Mouse (Mus musculus): ENCODE measurements at regions not wholly inside any gene's neighbourhood (a gene's known extent, or its start where the extent isn't known, plus 50 kb on each side); places are given as distances from the start of the nearest gene placed in this dataset.

DNA sequence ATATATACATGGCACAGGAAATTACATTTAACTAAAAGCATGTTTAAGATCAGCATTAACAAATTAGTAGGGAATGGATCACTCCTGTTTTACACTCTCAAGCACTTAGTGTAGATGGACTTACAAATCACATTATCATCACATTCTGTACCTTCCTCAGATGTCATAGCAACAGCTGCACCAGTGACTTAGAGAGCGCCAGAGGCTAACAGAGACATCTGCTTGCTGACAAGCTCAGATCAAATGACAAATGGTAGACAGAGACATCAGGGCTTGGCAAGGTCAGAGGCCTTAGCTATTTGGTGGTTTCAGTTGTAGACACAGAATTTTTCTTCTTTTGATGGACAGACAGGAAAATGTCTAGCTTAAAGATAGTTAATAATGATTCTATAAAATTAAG is 897.5 kb upstream of the Slc10a2 start:
- DNase-seq: no peak

DNA sequence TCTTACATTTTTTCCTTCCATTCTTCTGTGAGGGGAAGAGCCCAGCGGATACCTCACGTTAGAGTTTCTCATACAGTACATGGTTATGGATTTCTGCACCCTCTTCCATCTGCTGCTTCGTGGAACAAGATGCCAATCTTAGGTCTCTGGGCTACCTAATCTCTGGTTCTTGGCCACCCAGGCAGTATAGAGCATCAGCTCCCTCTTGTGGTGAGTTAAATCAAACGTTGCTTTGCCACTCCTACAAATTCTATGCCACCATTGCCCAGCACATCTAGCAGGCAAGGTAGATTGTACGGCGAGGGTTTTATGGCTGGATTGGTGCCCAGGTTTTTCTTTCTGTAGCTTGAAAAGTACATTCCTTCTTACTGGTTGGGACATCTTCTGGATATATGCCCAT is 889.7 kb upstream of the Slc10a2 start:
- peak; percentile 2 for DNase-seq

DNA sequence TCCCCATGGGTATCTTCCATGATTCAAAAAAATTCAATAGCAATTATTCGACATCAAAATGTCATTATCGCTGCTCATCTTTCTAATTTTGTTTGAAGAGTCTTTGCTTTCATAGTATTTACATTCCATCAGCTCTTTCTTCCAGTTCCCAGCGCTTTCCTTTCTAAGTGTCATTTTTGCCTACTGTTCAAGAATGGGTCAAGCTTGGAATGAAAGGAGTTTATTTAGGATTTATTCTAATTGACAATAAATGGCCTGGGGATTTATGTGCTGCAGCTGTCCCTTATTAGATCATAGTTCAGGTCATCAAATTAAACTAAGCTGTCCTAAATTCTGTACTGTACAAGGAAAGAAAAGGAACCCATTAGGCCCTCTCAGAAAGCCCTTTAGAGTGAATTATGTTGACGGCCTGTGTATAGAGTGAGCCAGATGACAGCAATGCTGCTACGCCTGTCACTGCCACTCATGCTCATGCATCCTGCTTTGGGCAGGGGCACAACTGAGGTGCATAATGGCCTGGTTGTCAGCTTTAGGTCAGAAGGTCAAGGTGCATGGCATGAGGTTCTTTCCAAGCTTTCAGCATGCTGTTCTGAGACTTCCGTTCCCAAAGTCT is 860.4 kb upstream of the Slc10a2 start:
- no peak for DNase-seq

DNA sequence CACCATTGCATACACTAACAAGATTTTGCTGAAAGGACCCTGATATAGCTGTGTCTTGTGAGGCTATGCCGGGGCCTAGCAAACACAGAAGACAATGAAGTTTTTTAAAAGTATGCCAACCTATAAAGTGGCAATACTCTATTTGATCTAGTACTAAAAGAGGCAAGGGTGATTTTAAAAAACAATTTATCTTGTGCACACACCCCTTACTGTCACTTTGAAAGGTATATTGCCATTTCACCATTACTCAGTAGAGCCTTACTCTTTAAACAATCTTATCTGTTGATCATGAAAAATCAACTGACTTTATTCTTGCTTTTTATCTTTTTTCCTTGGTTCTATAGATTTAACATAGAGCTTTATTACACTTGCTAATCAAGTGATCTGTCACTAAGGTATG is 859.1 kb upstream of the Slc10a2 start:
- DNase-seq: no peak

DNA sequence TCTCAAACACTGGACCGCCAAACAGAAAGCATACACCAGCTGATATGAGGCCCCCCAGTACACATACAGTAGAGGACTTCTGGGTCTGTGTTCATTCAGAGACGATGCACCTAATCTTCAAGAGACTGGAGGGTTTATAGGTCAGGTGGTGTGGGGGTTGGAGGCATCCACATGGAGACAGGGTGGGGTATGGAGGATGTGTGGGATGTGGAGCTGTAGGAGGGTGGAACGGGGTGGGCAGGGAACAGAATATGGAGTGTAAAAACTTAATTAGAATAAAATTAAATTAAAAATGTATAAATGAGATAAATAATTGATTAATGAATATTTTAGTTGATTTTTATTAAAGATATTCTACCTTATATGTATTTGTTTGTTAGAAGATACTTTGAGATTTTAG is 832.9 kb upstream of the Slc10a2 start:
- no peak for DNase-seq

DNA sequence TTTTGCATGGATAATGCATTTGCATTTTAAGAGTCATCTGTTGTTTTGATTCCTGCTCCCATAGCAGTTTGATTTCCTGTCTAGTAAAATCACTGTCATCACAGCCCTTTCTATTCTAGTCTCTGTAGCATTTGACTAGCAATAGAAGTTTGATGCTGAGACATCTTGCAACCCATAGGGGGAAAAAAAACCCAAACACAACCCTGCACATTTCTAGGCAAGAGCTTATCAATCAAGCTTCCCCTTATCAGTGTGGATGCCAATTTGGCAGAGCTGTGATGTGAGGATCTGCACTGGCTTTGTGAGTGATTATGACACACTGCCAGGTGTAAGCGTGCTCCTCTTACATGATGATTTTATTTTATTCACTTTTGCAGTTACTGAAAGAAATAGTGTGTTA is 813.0 kb upstream of the Slc10a2 start:
- no peak for DNase-seq
